Mouse (Mus musculus): ENCODE data around the gene Zfp148. TPM values are rescaled to one million over a fixed set of nuclear protein-coding genes. Genes with fewer than 3 reads are reported as not detected.
A peak's percentile ranks its signal among the peaks of the same experiment; 100 is the strongest.

Gene Zfp148
- total RNA-seq, 1 experiment: 19.5 TPM

DNA sequence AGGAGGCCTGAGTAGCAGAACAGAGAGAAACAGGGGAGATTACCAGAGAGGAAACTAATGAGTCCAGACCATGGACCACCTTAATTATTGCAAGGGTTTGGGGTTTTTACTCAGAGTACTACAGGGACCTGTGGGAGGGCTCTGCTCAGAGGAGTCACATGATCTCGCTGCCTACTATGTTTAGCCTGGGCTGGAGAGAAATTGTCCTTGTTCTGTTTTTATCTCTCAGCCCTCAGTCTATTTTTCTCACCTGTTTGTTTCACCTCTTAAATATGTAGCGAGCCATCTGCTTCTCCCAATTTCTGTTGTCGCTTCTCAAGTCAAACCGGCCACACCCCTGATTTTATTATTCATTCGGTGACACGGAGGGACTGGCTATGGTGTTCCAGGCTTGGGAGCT lies 14.9 kb upstream of the Zfp148 start:
- H3K4me1 ChIP-seq (ENCODE audit: control insufficient read depth in 2 of 2, insufficient read depth in 2 of 2, low read length in 2 of 2, poor library complexity in 1 of 2): peaks cover 0 to 3% of the 10 kb centered on the region in 2 experiments; a peak in 1 of 4 replicates
- no peak overlapping the region for H3K4me3 ChIP-seq (ENCODE audit: insufficient read depth in 1 of 2, low read depth in 1 of 2, low read length in 2 of 2, poor library complexity in 1 of 2, severe bottlenecking in 1 of 2)
- TF ChIP-seq HCFC1 (IDR thresholded peaks at IDR 0.05; ENCODE audit: borderline replicate concordance, insufficient read depth, low read length) (no peak), MAFK (IDR thresholded peaks at IDR 0.05; ENCODE audit: insufficient read depth, low read depth, low read length) (no peak), ZNF384 (IDR thresholded peaks at IDR 0.05; ENCODE audit: low read depth, low read length) (no peak), ZC3H11A (IDR thresholded peaks at IDR 0.05; ENCODE audit: borderline replicate concordance, low read depth, low read length) (no peak), CHD2 (IDR thresholded peaks at IDR 0.05; ENCODE audit: low read depth, low read length) (no peak)
- DNase-seq (ENCODE audit: low read depth, low spot score): no peak
- in situ Hi-C loops (cut with MboI; ENCODE audit: low sequenced_read_pairs in 2 of 2, unreplicated experiment in 2 of 2): no loop called here
- no peaks in the 10 kb centered on the region for H3K36me3 ChIP-seq (ENCODE audit: control insufficient read depth, insufficient read depth, low read length, poor library complexity, severe bottlenecking)
- H3K9me3 ChIP-seq (ENCODE audit: control insufficient read depth, insufficient read depth, low read depth, low read length): no peaks in the 10 kb centered on the region
- H3K9ac ChIP-seq (ENCODE audit: insufficient read depth, low read depth, low read length, poor library complexity, severe bottlenecking): no peak overlapping the region
- H3K27ac ChIP-seq (ENCODE audit: insufficient read depth, low read depth, low read length, poor library complexity, severe bottlenecking): no peak overlapping the region

DNA sequence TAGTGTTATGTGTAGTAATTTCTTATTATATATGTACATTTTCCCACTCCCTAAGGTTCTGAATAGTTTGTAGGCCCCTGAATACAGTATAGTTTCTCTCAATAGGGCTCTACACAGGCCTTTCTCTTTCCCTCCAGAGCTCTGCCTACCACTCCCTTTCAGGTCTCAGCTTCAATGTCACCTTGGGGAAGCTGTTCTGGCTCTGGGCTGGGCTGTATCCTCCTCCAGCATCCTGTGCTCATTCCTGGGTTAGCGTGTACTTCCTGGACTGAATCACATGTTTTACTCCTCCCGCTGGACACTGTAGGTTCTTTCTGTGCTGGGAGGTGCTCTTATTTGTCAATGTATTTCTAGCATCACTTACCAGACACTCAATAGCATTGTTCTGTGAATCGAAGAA lies 12.0 kb upstream of the Zfp148 start:
- peaks cover 0 to 3% of the 10 kb centered on the region in 2 experiments; a peak in 1 of 4 replicates for H3K4me1 ChIP-seq (ENCODE audit: control insufficient read depth in 2 of 2, insufficient read depth in 2 of 2, low read length in 2 of 2, poor library complexity in 1 of 2)
- in situ Hi-C loops (cut with MboI; ENCODE audit: low sequenced_read_pairs in 2 of 2, unreplicated experiment in 2 of 2): no loop called here
- no peaks in the 10 kb centered on the region for H3K36me3 ChIP-seq (ENCODE audit: control insufficient read depth, insufficient read depth, low read length, poor library complexity, severe bottlenecking)
- no peaks in the 10 kb centered on the region for H3K9me3 ChIP-seq (ENCODE audit: control insufficient read depth, insufficient read depth, low read depth, low read length)
- no peak overlapping the region for H3K9ac ChIP-seq (ENCODE audit: insufficient read depth, low read depth, low read length, poor library complexity, severe bottlenecking)
- peak overlapping the region; percentile 4; the same call in 1 of the 2 replicates for H3K27ac ChIP-seq (ENCODE audit: insufficient read depth, low read depth, low read length, poor library complexity, severe bottlenecking)
- H3K4me3 ChIP-seq (ENCODE audit: insufficient read depth in 1 of 2, low read depth in 1 of 2, low read length in 2 of 2, poor library complexity in 1 of 2, severe bottlenecking in 1 of 2): no peak overlapping the region
- DNase-seq (ENCODE audit: low read depth, low spot score): no peak
- TF ChIP-seq MAFK (IDR thresholded peaks at IDR 0.05; ENCODE audit: insufficient read depth, low read depth, low read length): no peak
- TF ChIP-seq CHD2 (IDR thresholded peaks at IDR 0.05; ENCODE audit: low read depth, low read length): no peak
- TF ChIP-seq ZC3H11A (IDR thresholded peaks at IDR 0.05; ENCODE audit: borderline replicate concordance, low read depth, low read length): no peak
- TF ChIP-seq HCFC1 (IDR thresholded peaks at IDR 0.05; ENCODE audit: borderline replicate concordance, insufficient read depth, low read length): no peak
- TF ChIP-seq ZNF384 (IDR thresholded peaks at IDR 0.05; ENCODE audit: low read depth, low read length): no peak

DNA sequence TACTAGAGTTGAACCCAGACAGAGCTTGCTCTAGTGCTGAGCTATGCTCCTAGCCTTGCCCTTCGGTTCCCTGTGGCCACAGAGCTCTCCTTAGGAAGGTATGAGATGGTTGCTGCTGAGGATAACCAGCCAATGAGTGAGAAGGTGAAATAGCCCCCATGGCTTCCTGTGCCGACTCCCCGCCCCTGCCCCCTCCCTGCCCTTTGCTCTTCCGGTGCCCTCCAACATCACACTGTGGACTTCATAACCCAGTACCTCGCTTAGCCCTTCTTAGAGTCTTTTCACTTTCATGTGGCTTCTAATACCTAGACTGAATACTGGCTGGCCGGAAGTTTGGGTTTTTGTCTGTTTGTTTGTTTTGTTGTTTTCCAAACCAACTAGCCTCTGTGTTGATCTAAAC lies 9.8 kb upstream of the Zfp148 start:
- no peak overlapping the region; the same call in 1 of the 2 replicates for H3K9ac ChIP-seq (ENCODE audit: insufficient read depth, low read depth, low read length, poor library complexity, severe bottlenecking)
- no peaks in the 10 kb centered on the region for H3K9me3 ChIP-seq (ENCODE audit: control insufficient read depth, insufficient read depth, low read depth, low read length)
- H3K4me1 ChIP-seq (ENCODE audit: control insufficient read depth in 2 of 2, insufficient read depth in 2 of 2, low read length in 2 of 2, poor library complexity in 1 of 2): peaks cover 0 to 3% of the 10 kb centered on the region in 2 experiments; a peak in 1 of 4 replicates
- in situ Hi-C loops (cut with MboI; ENCODE audit: low sequenced_read_pairs in 2 of 2, unreplicated experiment in 2 of 2): no loop called here
- TF ChIP-seq ZNF384 (IDR thresholded peaks at IDR 0.05; ENCODE audit: low read depth, low read length) (no peak), ZC3H11A (IDR thresholded peaks at IDR 0.05; ENCODE audit: borderline replicate concordance, low read depth, low read length) (no peak), MAFK (IDR thresholded peaks at IDR 0.05; ENCODE audit: insufficient read depth, low read depth, low read length) (no peak), HCFC1 (IDR thresholded peaks at IDR 0.05; ENCODE audit: borderline replicate concordance, insufficient read depth, low read length) (no peak), CHD2 (IDR thresholded peaks at IDR 0.05; ENCODE audit: low read depth, low read length) (no peak)
- no peaks in the 10 kb centered on the region for H3K36me3 ChIP-seq (ENCODE audit: control insufficient read depth, insufficient read depth, low read length, poor library complexity, severe bottlenecking)
- H3K4me3 ChIP-seq (ENCODE audit: insufficient read depth in 1 of 2, low read depth in 1 of 2, low read length in 2 of 2, poor library complexity in 1 of 2, severe bottlenecking in 1 of 2): no peak overlapping the region
- no peak for DNase-seq (ENCODE audit: low read depth, low spot score)
- peak overlapping the region; percentile 64; the same call in 1 of the 2 replicates for H3K27ac ChIP-seq (ENCODE audit: insufficient read depth, low read depth, low read length, poor library complexity, severe bottlenecking)

DNA sequence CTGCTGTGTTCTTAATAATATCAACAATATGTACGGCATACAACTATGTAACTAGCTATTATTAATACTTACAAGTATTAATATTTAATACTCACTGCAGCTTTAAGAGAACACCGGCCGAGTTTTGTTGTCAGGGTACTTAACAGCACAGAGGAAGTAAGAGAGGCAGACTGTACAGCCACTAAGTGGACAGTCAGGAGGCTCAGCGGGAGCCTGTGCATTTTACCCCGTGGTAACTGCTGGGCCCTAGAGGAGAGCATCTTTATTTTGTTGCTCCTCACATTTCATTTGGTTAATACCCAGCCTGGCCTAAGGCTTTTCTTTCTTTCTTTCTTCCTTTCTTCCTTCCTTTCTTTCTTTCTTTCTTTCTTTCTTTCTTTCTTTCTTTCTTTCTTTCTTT lies 8.0 kb upstream of the Zfp148 start:
- in situ Hi-C loops (cut with MboI; ENCODE audit: low sequenced_read_pairs in 2 of 2, unreplicated experiment in 2 of 2): no loop called here
- no peak overlapping the region for H3K4me3 ChIP-seq (ENCODE audit: insufficient read depth in 1 of 2, low read depth in 1 of 2, low read length in 2 of 2, poor library complexity in 1 of 2, severe bottlenecking in 1 of 2)
- H3K27ac ChIP-seq (ENCODE audit: insufficient read depth, low read depth, low read length, poor library complexity, severe bottlenecking): no peak overlapping the region
- no peak overlapping the region for H3K9ac ChIP-seq (ENCODE audit: insufficient read depth, low read depth, low read length, poor library complexity, severe bottlenecking)
- TF ChIP-seq ZC3H11A (IDR thresholded peaks at IDR 0.05; ENCODE audit: borderline replicate concordance, low read depth, low read length) (no peak), MAFK (IDR thresholded peaks at IDR 0.05; ENCODE audit: insufficient read depth, low read depth, low read length) (no peak), HCFC1 (IDR thresholded peaks at IDR 0.05; ENCODE audit: borderline replicate concordance, insufficient read depth, low read length) (no peak), CHD2 (IDR thresholded peaks at IDR 0.05; ENCODE audit: low read depth, low read length) (no peak), ZNF384 (IDR thresholded peaks at IDR 0.05; ENCODE audit: low read depth, low read length) (no peak)
- no peaks in the 10 kb centered on the region for H3K9me3 ChIP-seq (ENCODE audit: control insufficient read depth, insufficient read depth, low read depth, low read length)
- DNase-seq (ENCODE audit: low read depth, low spot score): no peak
- no peaks in the 10 kb centered on the region for H3K36me3 ChIP-seq (ENCODE audit: control insufficient read depth, insufficient read depth, low read length, poor library complexity, severe bottlenecking)
- peaks cover 0 to 3% of the 10 kb centered on the region in 2 experiments; a peak in 1 of 4 replicates for H3K4me1 ChIP-seq (ENCODE audit: control insufficient read depth in 2 of 2, insufficient read depth in 2 of 2, low read length in 2 of 2, poor library complexity in 1 of 2)

All from ES-E14 (cell line).